Comparison of ENCODE assay signal across 7 mouse cellular contexts in genomic region chr13:100594041-100594792, GRCm38 (mm10). TPM values are rescaled to one million over a fixed set of nuclear protein-coding genes. Genes with fewer than 3 reads are reported as not detected.
DNase-seq lines count a peak whose midpoint lies in the region; ATAC-seq and TF ChIP-seq lines count a peak whose summit lies in the region.

No protein-coding gene starts in this region.

- no peaks in the 10 kb centered on the region for H3K36me3 ChIP-seq in heart, embryonic 15.5 days
- H3K36me3 ChIP-seq in kidney, postnatal 0 days (ENCODE audit: insufficient read depth, low read length) = 0 out of 2 replicates have a peak, but pooled peaks cover 3% of the 10 kb centered on the region

- H3K9me3 ChIP-seq in heart, embryonic 15.5 days (replicated peaks) = no peaks in the 10 kb centered on the region
- H3K9me3 ChIP-seq in kidney, postnatal 0 days (replicated peaks; ENCODE audit: low read length) = no peaks in the 10 kb centered on the region

- no peak overlapping the region for H3K9ac ChIP-seq in heart, embryonic 15.5 days
- H3K9ac ChIP-seq in kidney, postnatal 0 days (ENCODE audit: low read depth, low read length) = no peak overlapping the region

- ATAC-seq in common myeloid progenitor, adult 5-6 weeks (replicated peaks; ENCODE audit: low read depth, poor library complexity, severe bottlenecking) = peak; percentile 93
- no peak for ATAC-seq in heart, embryonic 15.5 days (replicated peaks; ENCODE audit: insufficient number of reproducible peaks, insufficient read depth, low FRiP score, low read depth)
- ATAC-seq in kidney, postnatal 0 days (replicated peaks; ENCODE audit: low FRiP score, low read depth) = peak; percentile 63; the same call in 1 of the 2 replicates

- DNase-seq in urinary bladder, postnatal 36 days (ENCODE audit: low spot score in 2 of 2) = peak; percentile 19 to 24
- no peak for DNase-seq in urinary bladder, postnatal 25 days (ENCODE audit: low spot score)
- DNase-seq in kidney, postnatal 0 days (ENCODE audit: low spot score) = peak; percentile 54
- peak; percentile 60 for DNase-seq in lung, postnatal 25 days (ENCODE audit: low spot score)
- peak; percentile 49 to 55 for DNase-seq in spleen, postnatal 36 days (ENCODE audit: low spot score in 2 of 2)

- H3K4me3 ChIP-seq in heart, embryonic 15.5 days = no peak overlapping the region
- no peak overlapping the region for H3K4me3 ChIP-seq in kidney, postnatal 0 days (replicated peaks; ENCODE audit: low read depth, low read length)

- no peaks in the 10 kb centered on the region for H3K27me3 ChIP-seq in heart, embryonic 15.5 days
- no peaks in the 10 kb centered on the region for H3K27me3 ChIP-seq in kidney, postnatal 0 days (ENCODE audit: insufficient read depth, low read length)

- peak overlapping the region; percentile 36; the same call in 1 of the 2 replicates for H3K4me2 ChIP-seq in heart, embryonic 15.5 days
- H3K4me2 ChIP-seq in kidney, postnatal 0 days (ENCODE audit: low read length) = no peak overlapping the region

- H3K4me1 ChIP-seq in heart, embryonic 15.5 days (replicated peaks) = no peaks in the 10 kb centered on the region
- H3K4me1 ChIP-seq in kidney, postnatal 0 days (replicated peaks; ENCODE audit: insufficient read depth, low read length) = no peaks in the 10 kb centered on the region

- 56% methylated on average over 11 of the region's 17 CpGs for WGBS in heart, embryonic 15.5 days
- WGBS in kidney, postnatal 0 days = 48% methylated on average over 11 of the region's 17 CpGs

- H3K27ac ChIP-seq in heart, embryonic 15.5 days = peak overlapping the region; percentile 70
- H3K27ac ChIP-seq in kidney, postnatal 0 days = peak overlapping the region; percentile 83

- no peak; the same call in 1 of the 2 replicates for TF ChIP-seq CTCF in kidney, postnatal 0 days (IDR thresholded peaks at IDR 0.05; ENCODE audit: low read depth)

RNA-seq across cellular contexts. Expression of gene Marveld2, which starts 22.6 kb away (rescaled TPM):
- total RNA-seq in common myeloid progenitor, adult 5-6 weeks (2017) = 1.4 and 1.7 TPM in 2 replicates
- polyA plus RNA-seq in heart, embryonic 15.5 days (2015; fragmentation: Nextera tagmentation; extraction: Ambion mirVana) = 1.6 and 3.6 TPM in 2 replicates
- 17.0 TPM in 2 replicates for polyA plus RNA-seq in kidney, postnatal 0 days (2015; fragmentation: Nextera tagmentation; extraction: Ambion mirVana)

RNA-seq across cellular contexts. Expression of gene Ocln, which starts 41.7 kb away (rescaled TPM):
- total RNA-seq in common myeloid progenitor, adult 5-6 weeks (2017) = not detected in 2 replicates
- 2.2 and 3.8 TPM in 2 replicates for polyA plus RNA-seq in heart, embryonic 15.5 days (2015; fragmentation: Nextera tagmentation; extraction: Ambion mirVana)
- 35.3 and 37.8 TPM in 2 replicates for polyA plus RNA-seq in kidney, postnatal 0 days (2015; fragmentation: Nextera tagmentation; extraction: Ambion mirVana)

RNA-seq across cellular contexts. Expression of gene Ak6, which starts 56.6 kb away (rescaled TPM):
- total RNA-seq in common myeloid progenitor, adult 5-6 weeks (2017) = 290 and 309 TPM in 2 replicates
- 215 and 218 TPM in 2 replicates for polyA plus RNA-seq in heart, embryonic 15.5 days (2015; fragmentation: Nextera tagmentation; extraction: Ambion mirVana)
- polyA plus RNA-seq in kidney, postnatal 0 days (2015; fragmentation: Nextera tagmentation; extraction: Ambion mirVana) = 257 TPM in 2 replicates

RNA-seq across cellular contexts. Expression of gene Rad17, which starts 56.6 kb away (rescaled TPM):
- 35.2 and 46.3 TPM in 2 replicates for total RNA-seq in common myeloid progenitor, adult 5-6 weeks (2017)
- polyA plus RNA-seq in heart, embryonic 15.5 days (2015; fragmentation: Nextera tagmentation; extraction: Ambion mirVana) = 18.4 and 21.6 TPM in 2 replicates
- 18.6 and 19.7 TPM in 2 replicates for polyA plus RNA-seq in kidney, postnatal 0 days (2015; fragmentation: Nextera tagmentation; extraction: Ambion mirVana)

RNA-seq across cellular contexts. Expression of gene Taf9, which starts 57.2 kb away (rescaled TPM):
- total RNA-seq in common myeloid progenitor, adult 5-6 weeks (2017) = 25.9 and 47.9 TPM in 2 replicates
- 9.3 and 9.5 TPM in 2 replicates for polyA plus RNA-seq in heart, embryonic 15.5 days (2015; fragmentation: Nextera tagmentation; extraction: Ambion mirVana)
- 17.0 and 17.4 TPM in 2 replicates for polyA plus RNA-seq in kidney, postnatal 0 days (2015; fragmentation: Nextera tagmentation; extraction: Ambion mirVana)
